Mouse (Mus musculus) lung, adult 2 months (tissue): ENCODE measurements at regions not wholly inside any gene's neighbourhood (a gene's known extent, or its start where the extent isn't known, plus 50 kb on each side); places are given as distances from the start of the nearest gene placed in this dataset.

Source experiments
- DNase-seq: peaks from one replicate; pipeline ENCODE4 v3.0.0; 2022
- H3K4me1 ChIP-seq: fragments of 200-500 bp; 2 replicates; pipeline ENCODE4 v1.6.1; 2011; ENCODE audit warnings: low read length; ENCODE audit not compliant: control insufficient read depth, insufficient read depth
- H3K4me3 ChIP-seq: fragments of 200-500 bp; replicated peaks from 2 replicates; pipeline ENCODE3; 2011; ENCODE audit warnings: low read depth, mild to moderate bottlenecking, control low read depth, low read length; ENCODE audit errors: extremely low read depth
- CTCF ChIP-seq: fragments of 200-500 bp; IDR thresholded peaks from 2 replicates; pipeline ENCODE4 v1.5.1; 2011; ENCODE audit warnings: mild to moderate bottlenecking, low read length, control low read depth; ENCODE audit not compliant: insufficient read depth
- POLR2A ChIP-seq: fragments of 200-500 bp; IDR thresholded peaks from 2 replicates; pipeline ENCODE4 v1.6.1; 2011; ENCODE audit warnings: low read depth, mild to moderate bottlenecking, control low read depth, low read length, borderline replicate concordance; ENCODE audit errors: extremely low read depth
- WGBS: fragments of 180-500 bp; shearing (Covaris S2); methylation state at CpG from one replicate; pipeline ENCODE4 v1.1.7; 2018; 5-methylcytosine and 5-hydroxymethylcytosine counted together

GRCm38 (mm10) chr4:142838363-142838964, 374.3 kb downstream of the Prdm2 start:
- TF ChIP-seq POLR2A (no peak), CTCF (no peak)
- no peak overlapping the region for H3K4me3 ChIP-seq
- WGBS, result 55% methylated on average over 4 of the region's 4 CpGs
- DNase-seq, result no peak
- no peaks in the 10 kb centered on the region; the same call in 1 of the 2 replicates for H3K4me1 ChIP-seq

GRCm38 (mm10) chr4:142837636-142838035, 375.2 kb downstream of the Prdm2 start:
- H3K4me3 ChIP-seq, result no peak overlapping the region
- TF ChIP-seq POLR2A (no peak), CTCF (no peak)
- DNase-seq, result no peak
- no peaks in the 10 kb centered on the region; the same call in 1 of the 2 replicates for H3K4me1 ChIP-seq
- 51% methylated on average over 4 of the region's 4 CpGs for WGBS

- no peak for TF ChIP-seq POLR2A
- TF ChIP-seq CTCF, result no peak
- no peaks in the 10 kb centered on the region for H3K4me1 ChIP-seq
These were observed 383.1 kb downstream of the Prdm2 start for GRCm38 (mm10) chr4:142829711-142830110.

DNA sequence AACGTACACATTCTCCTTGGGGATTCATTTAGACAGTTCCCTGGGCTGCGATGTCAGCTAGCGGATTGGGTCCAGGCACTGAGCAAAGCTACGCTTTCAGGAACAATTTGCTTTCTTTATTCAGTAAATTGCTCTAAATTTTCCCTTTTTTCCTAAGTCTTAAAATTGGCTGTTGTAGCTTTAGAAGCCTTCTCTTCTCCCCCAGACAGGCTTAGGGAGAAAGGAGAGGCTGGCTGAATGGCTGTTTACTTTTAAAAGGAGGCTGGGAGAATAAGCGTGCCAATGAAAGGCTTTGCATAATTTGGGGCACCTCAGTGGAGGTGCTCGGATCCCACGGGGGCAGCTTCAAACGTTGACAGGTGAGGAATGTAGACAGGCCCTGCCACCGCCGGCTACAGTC, 383.8 kb downstream of the Prdm2 start:
- no peak for TF ChIP-seq CTCF
- no peak for TF ChIP-seq POLR2A
- WGBS, result 42% methylated on average over 10 of the region's 10 CpGs
- DNase-seq, result no peak
- Histone ChIP-seq H3K4me1 (no peaks in the 10 kb centered on the region), H3K4me3 (no peak overlapping the region)

More at GRCm38 (mm10) chr4:142829711-142830110, 383.1 kb downstream of the Prdm2 start:
- H3K4me3 ChIP-seq, result no peak overlapping the region
- WGBS, result 79% methylated on average over 7 of the region's 7 CpGs
- no peak for DNase-seq

- TF ChIP-seq CTCF (no peak), POLR2A (no peak)
- no peak for DNase-seq
- WGBS, result 60% methylated on average over 13 of the region's 13 CpGs
- no peaks in the 10 kb centered on the region for H3K4me1 ChIP-seq
- H3K4me3 ChIP-seq, result no peak overlapping the region
These were observed 386.4 kb downstream of the Prdm2 start for GRCm38 (mm10) chr4:142826250-142826893.

GRCm38 (mm10) chr4:142825786-142826185, 387.0 kb downstream of the Prdm2 start:
- no peaks in the 10 kb centered on the region for H3K4me1 ChIP-seq
- H3K4me3 ChIP-seq, result no peak overlapping the region
- 48% methylated on average over 5 of the region's 5 CpGs for WGBS
- DNase-seq, result no peak
- TF ChIP-seq POLR2A, result no peak
- no peak for TF ChIP-seq CTCF

DNA sequence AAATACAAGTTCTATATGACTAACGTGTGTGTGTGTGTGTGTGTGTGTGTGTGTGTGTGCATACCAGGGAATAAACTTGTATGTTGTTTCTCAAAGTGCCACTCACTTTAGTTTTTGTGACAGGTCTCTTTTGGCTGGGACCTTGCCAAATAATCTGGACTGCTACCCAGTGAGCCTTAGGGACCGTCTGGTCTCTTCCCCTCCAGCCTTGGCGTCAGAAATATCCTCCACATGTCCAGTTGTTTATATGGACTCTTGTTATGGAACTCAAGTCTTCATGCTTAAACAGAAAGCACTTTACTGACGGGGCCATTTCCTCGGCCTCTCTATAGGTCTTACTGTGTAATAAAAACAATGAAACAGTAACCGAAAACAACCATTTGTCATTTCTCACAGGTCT, 394.4 kb downstream of the Prdm2 start:
- WGBS, result 45% methylated on average over 6 of the region's 6 CpGs
- no peak for DNase-seq
- H3K4me3 ChIP-seq, result no peak overlapping the region
- TF ChIP-seq CTCF (no peak), POLR2A (no peak)
- no peaks in the 10 kb centered on the region for H3K4me1 ChIP-seq

- no peaks in the 10 kb centered on the region for H3K4me1 ChIP-seq
- no peak for TF ChIP-seq POLR2A
- TF ChIP-seq CTCF, result no peak
- no peak for DNase-seq
- 94% methylated on average over 1 of the region's 1 CpGs for WGBS
- no peak overlapping the region for H3K4me3 ChIP-seq
These were observed 395.8 kb downstream of the Prdm2 start for GRCm38 (mm10) chr4:142816986-142817385.

DNA sequence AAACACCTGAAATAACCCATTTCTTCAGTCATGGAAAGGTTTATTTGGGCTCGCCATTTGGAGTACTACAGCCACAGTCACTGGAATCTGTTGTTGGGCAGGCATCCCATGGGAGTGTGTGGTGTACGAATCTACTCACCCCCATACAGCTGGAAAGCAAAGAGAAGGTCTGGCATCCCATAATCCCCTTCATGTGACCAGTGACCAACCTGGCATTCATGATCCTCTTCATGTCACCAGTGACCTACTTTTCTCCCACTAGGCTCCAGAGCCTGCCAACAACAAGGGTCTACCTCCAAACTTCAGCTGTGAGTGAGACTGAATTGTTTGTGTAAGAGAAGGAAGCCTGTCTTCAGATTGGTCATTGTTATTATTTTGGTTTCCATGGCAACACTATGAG, 409.0 kb downstream of the Prdm2 start:
- TF ChIP-seq CTCF (no peak), POLR2A (no peak)
- Histone ChIP-seq H3K4me3 (no peak overlapping the region), H3K4me1 (no peaks in the 10 kb centered on the region)
- 63% methylated on average over 2 of the region's 2 CpGs for WGBS
- DNase-seq, result no peak

- DNase-seq, result no peak
- WGBS, result 70% methylated on average over 5 of the region's 5 CpGs
- no peak for TF ChIP-seq POLR2A
- TF ChIP-seq CTCF, result no peak
- H3K4me1 ChIP-seq, result no peaks in the 10 kb centered on the region
- H3K4me3 ChIP-seq, result no peak overlapping the region
These were observed 413.5 kb downstream of the Prdm2 start for GRCm38 (mm10) chr4:142799291-142799690.

DNA sequence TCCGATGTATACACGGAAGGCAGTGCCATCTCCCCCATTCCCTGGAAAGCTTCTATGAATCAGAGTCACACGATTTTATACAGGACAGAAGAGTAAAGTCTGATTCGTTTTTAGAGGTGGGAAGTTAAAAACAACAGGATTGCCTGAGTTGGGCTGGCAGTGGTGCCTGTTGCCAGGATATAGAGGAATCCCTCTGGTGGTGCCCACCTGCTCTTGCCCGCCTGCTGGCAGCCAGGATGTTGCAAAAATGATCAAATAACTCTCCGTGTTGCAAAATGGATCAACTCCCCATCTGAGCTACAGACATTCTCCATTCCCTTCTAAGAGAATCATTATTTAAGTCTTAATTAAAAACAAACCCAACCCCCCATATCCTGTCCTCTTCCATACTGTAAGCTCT, 414.0 kb downstream of the Prdm2 start:
- no peaks in the 10 kb centered on the region for H3K4me1 ChIP-seq
- 72% methylated on average over 6 of the region's 6 CpGs for WGBS
- no peak overlapping the region for H3K4me3 ChIP-seq
- TF ChIP-seq CTCF, result no peak
- no peak for TF ChIP-seq POLR2A
- DNase-seq, result no peak
